Mouse (Mus musculus): Measurements from ENCODE around the gene Arhgap8.

Gene Arhgap8

GRCm38 (mm10) chr15:84784812-84785211 lies 65.0 kb downstream of the Arhgap8 start:
- ChIA-PET POLR2A (interaction anchor here in 3 of 4 experiments (0.6 to 3.0 kb wide), 12 partner anchors 10 to 199 kb away, joined by 3 to 15 read pairs (median 4); partner anchors contain the start of gene Nup50 (in 1 of the 3)), CTCF (interaction anchor here in 2 of 4 experiments (0.7 to 1.3 kb wide), 7 partner anchors 10 to 211 kb away, joined by 3 to 4 read pairs (median 3); no protein-coding TSS in a partner anchor)

GRCm38 (mm10) chr15:84787161-84787560 lies 67.3 kb downstream of the Arhgap8 start:
- ChIA-PET CTCF (no interaction called here), POLR2A (no interaction called here)

GRCm38 (mm10) chr15:84793649-84794048 lies 73.8 kb downstream of the Arhgap8 start:
- CTCF ChIA-PET = interaction anchor here in 1 of 4 experiments (0.8 kb wide), 1 partner anchor 10 kb away, joined by 3 read pairs; no protein-coding TSS in a partner anchor

GRCm38 (mm10) chr15:84800132-84800531 lies 80.3 kb downstream of the Arhgap8 start:
- ChIA-PET CTCF (interaction anchor here (0.6 to 1.4 kb wide), 7 partner anchors 29 to 414 kb away, joined by 3 to 4 read pairs (median 3); no protein-coding TSS in a partner anchor), POLR2A (interaction anchor here in 2 of 4 experiments (0.5 to 1.2 kb wide), 3 partner anchors 9 to 1502 kb away, joined by 3 to 7 read pairs (median 4); no protein-coding TSS in a partner anchor)

More at GRCm38 (mm10) chr15:84793649-84794048, 73.8 kb downstream of the Arhgap8 start:
- POLR2A ChIA-PET = interaction anchor here in 1 of 4 experiments (0.7 kb wide), 1 partner anchor 53 kb away, joined by 5 read pairs; no protein-coding TSS in a partner anchor

- ChIA-PET CTCF (interaction anchor here (0.5 to 2.3 kb wide), 51 partner anchors 9 to 976 kb away, joined by 3 to 17 read pairs (median 4); no protein-coding TSS in a partner anchor), POLR2A (interaction anchor here in 2 of 4 experiments (0.9 to 1.0 kb wide), 2 partner anchors 9 to 20 kb away, joined by 3 read pairs; no protein-coding TSS in a partner anchor)
Observed at GRCm38 (mm10) chr15:84803685-84804084, 83.8 kb downstream of the Arhgap8 start.

GRCm38 (mm10) chr15:84809275-84809952 lies 89.6 kb downstream of the Arhgap8 start:
- CTCF ChIA-PET = interaction anchor here (0.6 to 1.4 kb wide), 5 partner anchors 14 to 736 kb away, joined by 3 to 5 read pairs (median 3); no protein-coding TSS in a partner anchor

GRCm38 (mm10) chr15:84811126-84811525 lies 91.3 kb downstream of the Arhgap8 start:
- POLR2A ChIA-PET = interaction anchor here in 2 of 4 experiments (1.1 kb wide), 2 partner anchors 19 to 27 kb away, joined by 3 read pairs; no protein-coding TSS in a partner anchor
- CTCF ChIA-PET = interaction anchor here in 1 of 4 experiments (0.7 kb wide), 1 partner anchor 69 kb away, joined by 3 read pairs; no protein-coding TSS in a partner anchor

More at GRCm38 (mm10) chr15:84809275-84809952, 89.6 kb downstream of the Arhgap8 start:
- POLR2A ChIA-PET = interaction anchor here in 1 of 4 experiments (0.6 kb wide), 1 partner anchor 178 kb away, joined by 4 read pairs; no protein-coding TSS in a partner anchor

- CTCF ChIA-PET = no interaction called here
- POLR2A ChIA-PET = interaction anchor here in 1 of 4 experiments (0.9 kb wide), 1 partner anchor 9 kb away, joined by 3 read pairs; no protein-coding TSS in a partner anchor
Observed at GRCm38 (mm10) chr15:84812831-84813357, 93.0 kb downstream of the Arhgap8 start.

- CTCF ChIA-PET = interaction anchor here in 3 of 4 experiments (1.4 to 5.1 kb wide), 3 partner anchors 11 to 12 kb away, joined by 4 to 16 read pairs (median 5); no protein-coding TSS in a partner anchor
- POLR2A ChIA-PET = interaction anchor here in 1 of 4 experiments (0.7 to 1.2 kb wide), 2 partner anchors 43 to 1282 kb away, joined by 3 to 4 read pairs; no protein-coding TSS in a partner anchor
Observed at GRCm38 (mm10) chr15:84815171-84815570, 95.3 kb downstream of the Arhgap8 start.

- POLR2A ChIA-PET = interaction anchor here in 1 of 4 experiments (1.6 kb wide), 1 partner anchor 74 kb away, joined by 3 read pairs; no protein-coding TSS in a partner anchor
Observed at GRCm38 (mm10) chr15:84817589-84817988, 97.7 kb downstream of the Arhgap8 start.

GRCm38 (mm10) chr15:84818284-84818683 lies 98.4 kb downstream of the Arhgap8 start:
- ChIA-PET POLR2A (no interaction called here), CTCF (interaction anchor here in 2 of 4 experiments (0.9 to 5.1 kb wide), 2 partner anchors 15 kb away, joined by 3 to 16 read pairs; no protein-coding TSS in a partner anchor)

More at GRCm38 (mm10) chr15:84817589-84817988, 97.7 kb downstream of the Arhgap8 start:
- CTCF ChIA-PET = interaction anchor here in 2 of 4 experiments (0.9 to 5.1 kb wide), 2 partner anchors 14 kb away, joined by 3 to 16 read pairs; no protein-coding TSS in a partner anchor

GRCm38 (mm10) chr15:84820811-84821210 lies 101.0 kb downstream of the Arhgap8 start:
- ChIA-PET POLR2A (interaction anchor here in 1 of 4 experiments (1.3 kb wide), 1 partner anchor 21 kb away, joined by 3 read pairs; no protein-coding TSS in a partner anchor), CTCF (no interaction called here)

Measured in embryonic stem cell, embryonic (primary cell).